Mouse (Mus musculus): ENCODE results near the gene Pgbd1. TPM values are rescaled to one million over a fixed set of nuclear protein-coding genes. Genes with fewer than 3 reads are reported as not detected.

The Pgbd1 gene
- total and polyA plus RNA-seq, 3 experiments: 0.22 to 5.9 (median 4.9) TPM

GRCm38 (mm10) chr13:21423301-21423700 lies 17.6 kb downstream of the Pgbd1 start:
- Histone ChIP-seq H3K36me3 (replicated peaks) (no peaks in the 10 kb centered on the region), H3K9me3 (replicated peaks) (no peaks in the 10 kb centered on the region), H3K27me3 (ENCODE audit: insufficient read depth, low read length) (0 out of 2 replicates have a peak, but pooled peaks cover 2% of the 10 kb centered on the region), H3K4me3 (ENCODE audit: low read depth, low read length) (no peak overlapping the region), H3K4me1 (ENCODE audit: insufficient read depth, low read depth, low read length) (no peaks in the 10 kb centered on the region)
- TF ChIP-seq GATA1 (IDR thresholded peaks at IDR 0.05; ENCODE audit: borderline replicate concordance, low read length): no peak
- TF ChIP-seq TAL1 (conservative IDR thresholded peaks at IDR 0.05; ENCODE audit: low read depth, low read length): no peak
- TF ChIP-seq POLR2AphosphoS5 (IDR thresholded peaks at IDR 0.05; ENCODE audit: insufficient replicate concordance, low read depth, low read length): no peak
- TF ChIP-seq CTCF (IDR thresholded peaks at IDR 0.05; ENCODE audit: low read depth, low read length): no peak
- no peak for TF ChIP-seq GATA2 (IDR thresholded peaks at IDR 0.05; ENCODE audit: borderline replicate concordance, low read depth, low read length)
- no peak for DNase-seq (ENCODE audit: low spot score)
- no peak for ATAC-seq (ENCODE audit: extremely low read depth, insufficient number of reproducible peaks, low FRiP score, poor library complexity, severe bottlenecking)

- H3K27me3 ChIP-seq (ENCODE audit: insufficient read depth, low read length): 0 out of 2 replicates have a peak, but pooled peaks cover 2% of the 10 kb centered on the region
- TF ChIP-seq POLR2AphosphoS5 (IDR thresholded peaks at IDR 0.05; ENCODE audit: insufficient replicate concordance, low read depth, low read length): no peak
- TF ChIP-seq GATA2 (IDR thresholded peaks at IDR 0.05; ENCODE audit: borderline replicate concordance, low read depth, low read length): no peak
- TF ChIP-seq CTCF (IDR thresholded peaks at IDR 0.05; ENCODE audit: low read depth, low read length): no peak
- TF ChIP-seq TAL1 (conservative IDR thresholded peaks at IDR 0.05; ENCODE audit: low read depth, low read length): no peak
- no peak for TF ChIP-seq GATA1 (IDR thresholded peaks at IDR 0.05; ENCODE audit: borderline replicate concordance, low read length)
- no peaks in the 10 kb centered on the region for H3K36me3 ChIP-seq (replicated peaks)
- H3K9me3 ChIP-seq (replicated peaks): no peaks in the 10 kb centered on the region
- no peak for DNase-seq (ENCODE audit: low spot score)
- H3K4me1 ChIP-seq (ENCODE audit: insufficient read depth, low read depth, low read length): peaks cover 12% of the 10 kb centered on the region; the same call in 1 of the 2 replicates
- H3K4me3 ChIP-seq (ENCODE audit: low read depth, low read length): no peak overlapping the region
- ATAC-seq (ENCODE audit: extremely low read depth, insufficient number of reproducible peaks, low FRiP score, poor library complexity, severe bottlenecking): no peak
These were observed 22.0 kb downstream of the Pgbd1 start for GRCm38 (mm10) chr13:21418865-21419264.

GRCm38 (mm10) chr13:21417298-21418010 lies 23.4 kb downstream of the Pgbd1 start:
- no peak overlapping the region for H3K4me3 ChIP-seq (ENCODE audit: low read depth, low read length)
- peaks cover 12% of the 10 kb centered on the region; the same call in 1 of the 2 replicates for H3K4me1 ChIP-seq (ENCODE audit: insufficient read depth, low read depth, low read length)
- no peaks in the 10 kb centered on the region for H3K36me3 ChIP-seq (replicated peaks)
- 0 out of 2 replicates have a peak, but pooled peaks cover 2% of the 10 kb centered on the region for H3K27me3 ChIP-seq (ENCODE audit: insufficient read depth, low read length)
- DNase-seq (ENCODE audit: low spot score): no peak
- TF ChIP-seq TAL1 (conservative IDR thresholded peaks at IDR 0.05; ENCODE audit: low read depth, low read length) (no peak), GATA1 (IDR thresholded peaks at IDR 0.05; ENCODE audit: borderline replicate concordance, low read length) (no peak), CTCF (IDR thresholded peaks at IDR 0.05; ENCODE audit: low read depth, low read length) (no peak), GATA2 (IDR thresholded peaks at IDR 0.05; ENCODE audit: borderline replicate concordance, low read depth, low read length) (no peak), POLR2AphosphoS5 (IDR thresholded peaks at IDR 0.05; ENCODE audit: insufficient replicate concordance, low read depth, low read length) (no peak)
- no peaks in the 10 kb centered on the region for H3K9me3 ChIP-seq (replicated peaks)
- no peak for ATAC-seq (ENCODE audit: extremely low read depth, insufficient number of reproducible peaks, low FRiP score, poor library complexity, severe bottlenecking)

GRCm38 (mm10) chr13:21415750-21416149 lies 25.1 kb downstream of the Pgbd1 start:
- ATAC-seq (ENCODE audit: extremely low read depth, insufficient number of reproducible peaks, low FRiP score, poor library complexity, severe bottlenecking) (no peak), DNase-seq (ENCODE audit: low spot score) (no peak)
- Histone ChIP-seq H3K9me3 (replicated peaks) (no peaks in the 10 kb centered on the region), H3K4me1 (ENCODE audit: insufficient read depth, low read depth, low read length) (peaks cover 12% of the 10 kb centered on the region; the same call in 1 of the 2 replicates), H3K36me3 (replicated peaks) (no peaks in the 10 kb centered on the region), H3K4me3 (ENCODE audit: low read depth, low read length) (no peak overlapping the region), H3K27me3 (ENCODE audit: insufficient read depth, low read length) (0 out of 2 replicates have a peak, but pooled peaks cover 2% of the 10 kb centered on the region)
- no peak for TF ChIP-seq CTCF (IDR thresholded peaks at IDR 0.05; ENCODE audit: low read depth, low read length)
- TF ChIP-seq TAL1 (conservative IDR thresholded peaks at IDR 0.05; ENCODE audit: low read depth, low read length): no peak
- no peak for TF ChIP-seq POLR2AphosphoS5 (IDR thresholded peaks at IDR 0.05; ENCODE audit: insufficient replicate concordance, low read depth, low read length)
- TF ChIP-seq GATA2 (IDR thresholded peaks at IDR 0.05; ENCODE audit: borderline replicate concordance, low read depth, low read length): no peak
- TF ChIP-seq GATA1 (IDR thresholded peaks at IDR 0.05; ENCODE audit: borderline replicate concordance, low read length): no peak

- ATAC-seq (ENCODE audit: extremely low read depth, insufficient number of reproducible peaks, low FRiP score, poor library complexity, severe bottlenecking) (no peak), DNase-seq (ENCODE audit: low spot score) (no peak)
- TF ChIP-seq POLR2AphosphoS5 (IDR thresholded peaks at IDR 0.05; ENCODE audit: insufficient replicate concordance, low read depth, low read length) (no peak), GATA1 (IDR thresholded peaks at IDR 0.05; ENCODE audit: borderline replicate concordance, low read length) (no peak)
- Histone ChIP-seq H3K4me1 (ENCODE audit: insufficient read depth, low read depth, low read length) (peaks cover 12% of the 10 kb centered on the region; the same call in 1 of the 2 replicates), H3K27me3 (ENCODE audit: insufficient read depth, low read length) (0 out of 2 replicates have a peak, but pooled peaks cover 2% of the 10 kb centered on the region), H3K9me3 (replicated peaks) (no peaks in the 10 kb centered on the region), H3K4me3 (ENCODE audit: low read depth, low read length) (no peak overlapping the region), H3K36me3 (replicated peaks) (no peaks in the 10 kb centered on the region)
These were observed 25.6 kb downstream of the Pgbd1 start for GRCm38 (mm10) chr13:21415266-21415665.

- TF ChIP-seq GATA2 (IDR thresholded peaks at IDR 0.05; ENCODE audit: borderline replicate concordance, low read depth, low read length): no peak
- TF ChIP-seq CTCF (IDR thresholded peaks at IDR 0.05; ENCODE audit: low read depth, low read length): no peak
- TF ChIP-seq GATA1 (IDR thresholded peaks at IDR 0.05; ENCODE audit: borderline replicate concordance, low read length): no peak
- TF ChIP-seq TAL1 (conservative IDR thresholded peaks at IDR 0.05; ENCODE audit: low read depth, low read length): no peak
- no peak for TF ChIP-seq POLR2AphosphoS5 (IDR thresholded peaks at IDR 0.05; ENCODE audit: insufficient replicate concordance, low read depth, low read length)
- DNase-seq (ENCODE audit: low spot score) (no peak), ATAC-seq (ENCODE audit: extremely low read depth, insufficient number of reproducible peaks, low FRiP score, poor library complexity, severe bottlenecking) (no peak)
- Histone ChIP-seq H3K27me3 (ENCODE audit: insufficient read depth, low read length) (no peaks in the 10 kb centered on the region), H3K4me3 (ENCODE audit: low read depth, low read length) (no peak overlapping the region), H3K4me1 (ENCODE audit: insufficient read depth, low read depth, low read length) (peaks cover 12% of the 10 kb centered on the region; the same call in 1 of the 2 replicates), H3K9me3 (replicated peaks) (no peaks in the 10 kb centered on the region), H3K36me3 (replicated peaks) (no peaks in the 10 kb centered on the region)
These were observed 26.3 kb downstream of the Pgbd1 start for GRCm38 (mm10) chr13:21414231-21415212.

Data from G1E (cell line).